Mouse (Mus musculus): ENCODE data around the gene Hdac9. TPM values are rescaled to one million over a fixed set of nuclear protein-coding genes. Genes with fewer than 3 reads are reported as not detected.

Hdac9 gene
- polyA plus RNA-seq, 1 experiment from 2014 or later = 10.9 TPM

DNA sequence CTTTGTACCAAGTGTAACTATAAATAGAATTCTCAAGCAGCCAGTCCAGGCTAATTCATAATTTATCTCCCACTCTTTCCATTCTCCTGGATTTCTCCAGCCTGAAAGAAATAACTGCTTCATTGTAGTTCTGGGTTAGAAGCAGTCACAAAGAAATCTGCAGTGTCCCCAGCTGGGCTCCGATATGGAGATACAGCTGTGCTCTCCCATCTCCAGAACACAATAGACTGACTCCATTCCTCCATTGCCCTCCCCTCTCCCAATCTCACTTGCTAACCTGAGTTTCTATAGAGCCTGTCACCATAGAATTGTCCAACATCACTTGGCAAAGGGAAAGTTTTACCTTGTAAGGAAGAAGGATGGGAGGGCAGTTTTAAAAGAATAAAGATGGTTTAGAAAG lies 218.9 kb downstream of the Hdac9 start:
- no peak for ATAC-seq (ENCODE audit: insufficient read depth, low FRiP score, low TSS enrichment)
- H3K9ac ChIP-seq (ENCODE audit: low read length) = no peak overlapping the region
- H3K27me3 ChIP-seq (ENCODE audit: control insufficient read depth, insufficient read depth, low read length) = no peaks in the 10 kb centered on the region
- H3K36me3 ChIP-seq (ENCODE audit: control insufficient read depth, insufficient read depth, low read length) = no peaks in the 10 kb centered on the region
- DNase-seq (ENCODE audit: low spot score) = no peak
- no peaks in the 10 kb centered on the region; the same call in 1 of the 2 replicates for H3K4me1 ChIP-seq (ENCODE audit: control insufficient read depth, insufficient read depth, low read length)
- WGBS = 42% methylated on average over 1 of the region's 1 CpGs
- no peak overlapping the region for H3K4me2 ChIP-seq (ENCODE audit: low read depth)
- no peak overlapping the region for H3K4me3 ChIP-seq (ENCODE audit: low read depth, low read length)
- H3K27ac ChIP-seq (ENCODE audit: low read depth, low read length) = no peak overlapping the region
- H3K9me3 ChIP-seq (ENCODE audit: control insufficient read depth, low read length) = no peaks in the 10 kb centered on the region

DNA sequence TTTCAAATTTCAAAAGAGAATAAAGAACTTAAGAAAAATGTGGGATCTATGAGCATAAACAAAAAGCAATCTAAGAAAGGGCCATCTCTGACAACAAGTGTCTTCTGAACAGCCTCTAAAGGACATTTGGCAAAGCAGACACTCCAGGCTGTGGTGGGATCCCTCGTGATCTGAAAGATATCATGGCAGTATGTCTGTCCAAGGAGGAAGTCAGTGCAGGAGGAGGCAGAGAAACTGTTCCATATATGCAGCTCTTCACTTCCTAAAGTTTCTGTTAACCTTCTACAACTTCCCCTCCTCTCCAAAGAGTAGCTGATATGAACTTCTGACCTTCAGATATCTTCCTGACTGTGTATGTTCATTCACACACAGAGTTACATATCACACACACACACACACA lies 220.2 kb downstream of the Hdac9 start:
- no peaks in the 10 kb centered on the region for H3K9me3 ChIP-seq (ENCODE audit: control insufficient read depth, low read length)
- no peak for DNase-seq (ENCODE audit: low spot score)

DNA sequence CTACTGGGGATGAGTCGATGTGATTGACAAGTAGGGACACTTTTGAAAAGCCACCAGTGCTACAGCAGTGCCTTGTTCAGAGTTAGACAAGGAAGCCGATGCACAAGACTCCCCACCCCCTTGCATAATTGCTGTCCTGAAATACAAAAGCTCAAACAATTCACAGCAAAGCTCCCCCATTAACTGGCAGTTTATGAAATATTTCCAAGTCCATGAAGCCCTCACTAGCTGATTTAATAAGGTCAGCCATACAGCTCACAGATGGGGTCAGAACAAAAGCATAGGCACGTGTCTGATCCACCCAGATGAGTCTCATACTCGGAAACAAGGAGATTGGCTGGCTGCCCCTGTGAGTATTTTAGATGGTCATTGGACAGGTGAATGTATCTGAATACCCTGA lies 228.0 kb downstream of the Hdac9 start:
- Histone ChIP-seq H3K36me3 (ENCODE audit: control insufficient read depth, insufficient read depth, low read length) (no peaks in the 10 kb centered on the region), H3K4me3 (ENCODE audit: low read depth, low read length) (no peak overlapping the region), H3K9me3 (ENCODE audit: control insufficient read depth, low read length) (no peaks in the 10 kb centered on the region), H3K4me1 (ENCODE audit: control insufficient read depth, insufficient read depth, low read length) (no peaks in the 10 kb centered on the region), H3K27ac (ENCODE audit: low read depth, low read length) (no peak overlapping the region), H3K4me2 (ENCODE audit: low read depth) (no peak overlapping the region), H3K27me3 (ENCODE audit: control insufficient read depth, insufficient read depth, low read length) (no peaks in the 10 kb centered on the region), H3K9ac (ENCODE audit: low read length) (no peak overlapping the region)
- WGBS = 71% methylated on average over 4 of the region's 4 CpGs
- ATAC-seq (ENCODE audit: insufficient read depth, low FRiP score, low TSS enrichment) (no peak), DNase-seq (ENCODE audit: low spot score) (no peak)

More for the DNA sequence above, 220.2 kb downstream of the Hdac9 start:
- 85% methylated on average over 1 of the region's 1 CpGs for WGBS
- no peak for ATAC-seq (ENCODE audit: insufficient read depth, low FRiP score, low TSS enrichment)
- Histone ChIP-seq H3K27ac (ENCODE audit: low read depth, low read length) (no peak overlapping the region), H3K4me2 (ENCODE audit: low read depth) (no peak overlapping the region), H3K4me1 (ENCODE audit: control insufficient read depth, insufficient read depth, low read length) (no peaks in the 10 kb centered on the region; the same call in 1 of the 2 replicates), H3K4me3 (ENCODE audit: low read depth, low read length) (no peak overlapping the region), H3K36me3 (ENCODE audit: control insufficient read depth, insufficient read depth, low read length) (no peaks in the 10 kb centered on the region), H3K27me3 (ENCODE audit: control insufficient read depth, insufficient read depth, low read length) (no peaks in the 10 kb centered on the region), H3K9ac (ENCODE audit: low read length) (no peak overlapping the region)

DNA sequence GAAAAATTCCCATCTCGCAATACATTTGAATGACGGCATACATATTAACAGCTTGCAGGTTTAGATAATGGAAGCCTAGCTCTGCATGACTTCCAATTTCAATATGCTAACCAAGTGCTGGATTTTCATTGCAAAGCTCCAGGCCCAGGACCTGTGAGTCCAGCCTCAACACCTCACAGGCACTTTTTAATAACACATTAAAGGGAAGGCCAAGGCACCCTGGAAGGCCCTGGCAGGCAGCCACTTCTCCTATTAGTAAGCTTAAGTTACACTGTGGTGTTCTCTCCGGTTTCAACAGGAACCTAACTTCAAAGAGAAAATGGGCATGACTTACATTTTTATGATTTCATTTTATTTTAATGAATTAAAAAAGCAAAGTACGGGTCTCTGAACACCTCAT lies 233.5 kb downstream of the Hdac9 start:
- Histone ChIP-seq H3K4me2 (ENCODE audit: low read depth) (no peak overlapping the region), H3K9me3 (ENCODE audit: control insufficient read depth, low read length) (no peaks in the 10 kb centered on the region), H3K36me3 (ENCODE audit: control insufficient read depth, insufficient read depth, low read length) (no peaks in the 10 kb centered on the region), H3K27ac (ENCODE audit: low read depth, low read length) (no peak overlapping the region), H3K4me3 (ENCODE audit: low read depth, low read length) (no peak overlapping the region), H3K9ac (ENCODE audit: low read length) (no peak overlapping the region), H3K4me1 (ENCODE audit: control insufficient read depth, insufficient read depth, low read length) (no peaks in the 10 kb centered on the region), H3K27me3 (ENCODE audit: control insufficient read depth, insufficient read depth, low read length) (no peaks in the 10 kb centered on the region)
- WGBS = 70% methylated on average over 4 of the region's 4 CpGs
- peak; percentile 13 for DNase-seq (ENCODE audit: low spot score)
- no peak for ATAC-seq (ENCODE audit: insufficient read depth, low FRiP score, low TSS enrichment)

DNA sequence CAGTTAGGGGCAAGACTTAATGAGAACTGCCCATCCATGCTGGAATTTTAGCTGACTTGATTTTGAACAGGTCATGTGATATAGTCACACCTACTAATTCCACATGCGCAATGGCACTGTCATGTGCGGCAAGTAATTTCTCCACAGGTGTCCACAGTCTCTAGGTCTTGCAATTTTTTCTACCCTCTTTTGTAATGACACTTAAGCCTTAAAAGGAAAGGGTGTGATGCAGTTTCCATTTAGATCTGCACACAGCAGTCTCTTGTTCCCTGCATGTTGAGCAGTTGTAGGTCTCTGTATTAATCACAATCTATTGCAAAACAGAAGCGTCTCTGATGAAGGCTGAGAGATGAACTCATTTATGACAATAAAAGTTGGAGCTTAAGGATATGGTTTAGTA lies 234.2 kb downstream of the Hdac9 start:
- Histone ChIP-seq H3K9me3 (ENCODE audit: control insufficient read depth, low read length) (no peaks in the 10 kb centered on the region), H3K4me1 (ENCODE audit: control insufficient read depth, insufficient read depth, low read length) (no peaks in the 10 kb centered on the region), H3K4me2 (ENCODE audit: low read depth) (no peak overlapping the region), H3K4me3 (ENCODE audit: low read depth, low read length) (no peak overlapping the region), H3K27ac (ENCODE audit: low read depth, low read length) (no peak overlapping the region), H3K9ac (ENCODE audit: low read length) (no peak overlapping the region), H3K36me3 (ENCODE audit: control insufficient read depth, insufficient read depth, low read length) (no peaks in the 10 kb centered on the region), H3K27me3 (ENCODE audit: control insufficient read depth, insufficient read depth, low read length) (no peaks in the 10 kb centered on the region)
- DNase-seq (ENCODE audit: low spot score) (no peak), ATAC-seq (ENCODE audit: insufficient read depth, low FRiP score, low TSS enrichment) (no peak)
- 96% methylated on average over 3 of the region's 3 CpGs for WGBS

DNA sequence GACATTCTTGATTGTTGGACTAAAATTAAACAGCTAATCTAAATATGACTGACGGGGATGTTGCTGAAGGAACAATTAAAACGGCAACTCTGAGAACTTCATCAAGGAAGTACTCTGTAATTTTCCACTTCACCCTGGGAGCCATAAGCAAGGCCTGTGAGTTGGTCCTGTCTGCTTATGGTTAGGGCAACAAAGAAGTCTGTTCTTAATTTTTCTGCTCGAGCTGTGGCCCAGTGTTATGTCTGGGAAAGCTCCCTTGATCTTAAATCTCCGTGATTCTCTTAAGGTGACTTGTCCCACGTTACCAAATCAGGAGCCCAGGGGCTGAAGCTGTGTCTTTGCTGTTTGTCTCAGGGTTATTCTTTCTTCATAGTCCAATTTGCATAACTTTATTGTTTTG lies 236.3 kb downstream of the Hdac9 start:
- no peak for ATAC-seq (ENCODE audit: insufficient read depth, low FRiP score, low TSS enrichment)
- no peak overlapping the region for H3K4me2 ChIP-seq (ENCODE audit: low read depth)

DNA sequence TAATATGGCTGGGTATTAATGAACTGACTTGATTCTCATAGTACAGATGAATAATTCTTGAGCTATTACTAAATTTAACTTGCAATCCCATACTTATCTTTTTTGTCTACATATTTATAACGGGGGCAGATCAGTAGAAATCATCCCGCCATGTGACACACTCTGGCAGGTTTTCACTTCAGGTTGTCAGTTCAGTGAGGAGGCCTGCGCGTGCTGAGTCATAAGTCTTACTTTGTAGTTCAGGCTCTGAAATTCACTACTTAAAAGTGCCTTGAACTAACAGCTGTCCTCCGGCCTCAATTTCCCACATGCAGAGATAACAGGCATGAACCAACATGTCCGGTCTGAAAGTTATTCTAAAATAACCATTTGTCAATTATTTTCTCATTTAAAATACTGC lies 239.8 kb downstream of the Hdac9 start:
- no peaks in the 10 kb centered on the region for H3K9me3 ChIP-seq (ENCODE audit: control insufficient read depth, low read length)
- H3K4me2 ChIP-seq (ENCODE audit: low read depth) = no peak overlapping the region
- DNase-seq (ENCODE audit: low spot score) (no peak), ATAC-seq (ENCODE audit: insufficient read depth, low FRiP score, low TSS enrichment) (no peak)
- no peak overlapping the region for H3K27ac ChIP-seq (ENCODE audit: low read depth, low read length)
- H3K4me1 ChIP-seq (ENCODE audit: control insufficient read depth, insufficient read depth, low read length) = no peaks in the 10 kb centered on the region
- H3K9ac ChIP-seq (ENCODE audit: low read length) = no peak overlapping the region
- no peaks in the 10 kb centered on the region for H3K27me3 ChIP-seq (ENCODE audit: control insufficient read depth, insufficient read depth, low read length)
- no peak overlapping the region for H3K4me3 ChIP-seq (ENCODE audit: low read depth, low read length)
- H3K36me3 ChIP-seq (ENCODE audit: control insufficient read depth, insufficient read depth, low read length) = no peaks in the 10 kb centered on the region
- WGBS = 81% methylated on average over 6 of the region's 6 CpGs

More for the DNA sequence above, 236.3 kb downstream of the Hdac9 start:
- 61% methylated on average over 5 of the region's 5 CpGs for WGBS
- H3K4me1 ChIP-seq (ENCODE audit: control insufficient read depth, insufficient read depth, low read length) = no peaks in the 10 kb centered on the region
- DNase-seq (ENCODE audit: low spot score) = no peak
- no peak overlapping the region for H3K27ac ChIP-seq (ENCODE audit: low read depth, low read length)
- no peaks in the 10 kb centered on the region for H3K36me3 ChIP-seq (ENCODE audit: control insufficient read depth, insufficient read depth, low read length)
- no peaks in the 10 kb centered on the region for H3K9me3 ChIP-seq (ENCODE audit: control insufficient read depth, low read length)
- no peak overlapping the region for H3K4me3 ChIP-seq (ENCODE audit: low read depth, low read length)
- no peak overlapping the region for H3K9ac ChIP-seq (ENCODE audit: low read length)
- H3K27me3 ChIP-seq (ENCODE audit: control insufficient read depth, insufficient read depth, low read length) = no peaks in the 10 kb centered on the region

DNA sequence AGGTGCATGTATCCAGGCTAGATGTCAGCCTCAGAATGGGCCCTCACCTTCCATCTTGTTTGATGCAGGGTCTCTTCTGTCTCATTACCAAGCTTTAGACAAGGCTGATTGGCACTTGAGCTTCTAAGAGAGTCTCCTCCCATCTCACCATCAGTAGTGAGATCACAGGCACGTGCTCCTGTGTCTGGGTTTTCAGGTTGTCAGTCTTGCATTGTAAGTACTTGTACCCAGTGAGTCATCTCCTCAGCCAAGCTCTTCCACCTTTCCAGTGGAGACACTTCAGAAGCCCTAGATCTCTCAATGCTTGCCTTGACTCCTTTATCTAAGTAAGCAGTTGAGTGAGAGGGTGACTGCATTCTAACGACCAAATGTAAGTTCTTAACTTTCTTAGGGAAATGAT lies 242.7 kb downstream of the Hdac9 start:
- Histone ChIP-seq H3K4me2 (ENCODE audit: low read depth) (no peak overlapping the region), H3K27ac (ENCODE audit: low read depth, low read length) (no peak overlapping the region), H3K27me3 (ENCODE audit: control insufficient read depth, insufficient read depth, low read length) (no peaks in the 10 kb centered on the region), H3K9me3 (ENCODE audit: control insufficient read depth, low read length) (no peaks in the 10 kb centered on the region), H3K4me3 (ENCODE audit: low read depth, low read length) (no peak overlapping the region), H3K36me3 (ENCODE audit: control insufficient read depth, insufficient read depth, low read length) (no peaks in the 10 kb centered on the region), H3K4me1 (ENCODE audit: control insufficient read depth, insufficient read depth, low read length) (no peaks in the 10 kb centered on the region), H3K9ac (ENCODE audit: low read length) (no peak overlapping the region)
- ATAC-seq (ENCODE audit: insufficient read depth, low FRiP score, low TSS enrichment) (no peak), DNase-seq (ENCODE audit: low spot score) (no peak)
- WGBS = 74% methylated on average over 2 of the region's 2 CpGs

DNA sequence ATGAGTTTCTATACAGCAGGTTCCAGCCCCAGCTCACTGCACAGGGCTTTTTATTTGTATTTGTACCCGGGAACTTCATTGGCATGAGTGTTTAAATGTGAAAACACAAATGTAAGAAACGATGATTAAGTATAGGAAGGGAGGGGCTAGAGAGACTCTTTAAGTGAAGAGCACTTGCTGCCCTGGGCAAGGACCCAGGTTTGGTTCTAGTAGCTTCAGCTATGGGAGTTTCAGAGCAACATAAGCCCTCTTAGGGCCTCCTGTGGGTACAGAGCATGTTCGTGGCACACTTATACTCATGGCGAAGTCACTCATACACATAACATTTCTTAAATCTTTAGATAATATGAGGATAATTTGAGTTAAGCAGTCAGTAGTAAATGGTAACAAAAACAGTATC lies 243.4 kb downstream of the Hdac9 start:
- WGBS = 85% methylated on average over 4 of the region's 4 CpGs
- no peaks in the 10 kb centered on the region for H3K36me3 ChIP-seq (ENCODE audit: control insufficient read depth, insufficient read depth, low read length)
- H3K9me3 ChIP-seq (ENCODE audit: control insufficient read depth, low read length) = no peaks in the 10 kb centered on the region

More for the DNA sequence above, 243.4 kb downstream of the Hdac9 start:
- Histone ChIP-seq H3K27me3 (ENCODE audit: control insufficient read depth, insufficient read depth, low read length) (no peaks in the 10 kb centered on the region), H3K4me2 (ENCODE audit: low read depth) (no peak overlapping the region), H3K9ac (ENCODE audit: low read length) (no peak overlapping the region), H3K27ac (ENCODE audit: low read depth, low read length) (no peak overlapping the region), H3K4me1 (ENCODE audit: control insufficient read depth, insufficient read depth, low read length) (no peaks in the 10 kb centered on the region), H3K4me3 (ENCODE audit: low read depth, low read length) (no peak overlapping the region)
- no peak for ATAC-seq (ENCODE audit: insufficient read depth, low FRiP score, low TSS enrichment)
- DNase-seq (ENCODE audit: low spot score) = no peak

Measured in neural tube, embryonic 11.5 days (tissue).